Mouse (Mus musculus): Measurements from ENCODE around the gene Ezh1.

Gene Ezh1

DNA sequence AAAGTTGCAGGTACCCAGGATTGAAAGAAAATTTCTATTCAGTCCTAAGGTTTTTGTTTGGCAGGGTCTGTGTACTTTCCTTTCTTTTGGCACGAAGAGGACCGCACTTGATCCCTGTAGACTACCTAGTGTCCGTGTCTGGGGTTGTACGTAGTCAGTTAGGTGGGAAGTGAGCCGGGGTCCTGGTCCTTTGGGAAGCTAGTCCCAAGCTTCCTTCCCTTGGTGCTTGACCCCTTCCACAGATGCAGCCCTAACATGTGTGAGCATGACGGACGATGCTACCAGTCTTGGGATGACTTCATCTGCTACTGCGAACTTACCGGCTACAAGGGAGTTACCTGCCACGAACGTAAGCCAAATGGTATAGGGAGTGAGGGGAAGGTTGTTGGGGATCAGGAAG lies 44.3 kb downstream of the Ezh1 start:
- in situ Hi-C loops (cut with MseI, MboI): no loop called here

GRCm38 (mm10) chr11:101180846-101181740 lies 45.2 kb downstream of the Ezh1 start:
- in situ Hi-C loops (cut with MseI, MboI): no loop called here

DNA sequence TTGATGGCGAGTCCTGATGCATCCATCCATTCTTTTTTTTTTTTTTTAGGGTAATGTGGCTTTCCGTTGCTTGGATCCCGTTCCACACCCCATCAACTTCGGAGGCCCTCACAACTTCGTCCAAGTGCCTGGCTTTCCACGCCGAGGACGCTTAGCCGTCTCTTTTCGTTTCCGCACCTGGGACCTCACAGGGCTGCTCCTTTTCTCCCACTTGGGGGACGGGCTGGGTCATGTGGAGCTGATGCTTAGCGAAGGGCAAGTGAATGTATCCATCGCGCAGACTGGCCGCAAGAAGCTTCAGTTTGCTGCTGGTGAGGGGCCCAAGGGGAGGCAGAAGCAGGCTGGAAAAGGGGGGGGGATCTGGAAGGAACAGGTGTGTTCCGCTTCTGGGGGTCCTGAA lies 46.0 kb downstream of the Ezh1 start:
- in situ Hi-C loops (cut with MseI, MboI): no loop called here

- in situ Hi-C loops (cut with MseI, MboI): loop anchor here (5.0 kb wide), 1 partner anchor 47 kb away; no protein-coding TSS in a partner anchor
Measured at GRCm38 (mm10) chr11:101179306-101179705, 47.0 kb downstream of the Ezh1 start.

DNA sequence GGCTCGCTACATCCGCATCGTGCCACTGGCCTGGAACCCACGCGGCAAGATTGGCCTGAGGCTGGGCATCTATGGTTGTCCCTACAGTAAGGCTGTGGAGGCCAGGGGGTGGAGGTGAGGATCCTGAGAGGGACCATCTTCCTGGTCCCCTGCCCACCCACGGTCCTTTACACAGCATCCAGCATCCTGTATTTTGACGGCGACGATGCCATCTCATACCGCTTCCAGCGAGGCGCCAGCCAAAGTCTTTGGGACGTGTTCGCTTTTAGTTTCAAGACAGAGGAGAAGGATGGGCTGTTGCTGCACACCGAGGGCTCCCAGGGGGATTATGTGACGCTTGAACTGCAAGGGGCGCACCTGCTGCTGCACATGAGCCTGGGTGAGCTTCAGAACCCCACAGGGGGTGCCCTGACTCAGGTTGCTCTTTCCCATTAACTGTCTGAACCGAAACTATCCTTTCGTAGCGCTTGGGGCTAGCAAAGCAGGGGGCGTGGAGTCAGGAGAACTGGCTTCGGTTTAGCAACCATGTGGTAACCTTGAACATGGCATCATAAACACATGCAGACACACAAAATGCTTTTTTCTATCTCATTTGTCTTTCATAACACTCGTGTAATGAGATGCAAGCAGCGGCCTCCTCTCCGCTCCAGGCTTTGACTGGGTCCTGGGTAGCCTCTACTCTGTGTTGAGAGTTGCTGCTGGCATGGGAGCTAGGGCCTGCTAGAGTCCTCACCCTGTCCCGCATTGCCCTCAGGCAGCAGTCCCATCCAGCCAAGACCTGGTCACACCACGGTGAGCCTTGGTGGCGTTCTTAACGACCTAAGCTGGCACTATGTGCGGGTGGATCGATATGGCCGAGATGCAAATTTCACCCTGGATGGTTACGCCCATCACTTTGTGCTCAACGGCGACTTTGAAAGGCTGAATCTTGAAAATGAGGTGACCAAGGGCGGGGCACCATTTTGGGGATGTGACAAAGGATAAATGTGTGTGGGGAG lies 47.9 kb downstream of the Ezh1 start:
- in situ Hi-C loops (cut with MseI, MboI): loop anchor here (5.0 kb wide), 1 partner anchor 46 kb away; no protein-coding TSS in a partner anchor

GRCm38 (mm10) chr11:101176933-101177773 lies 49.1 kb downstream of the Ezh1 start:
- in situ Hi-C loops (cut with MseI, MboI): loop anchor here (5.0 kb wide), 1 partner anchor 45 kb away; no protein-coding TSS in a partner anchor

- in situ Hi-C loops (cut with MseI, MboI): loop anchor here (5.0 kb wide), 1 partner anchor 44 kb away; no protein-coding TSS in a partner anchor
Measured at GRCm38 (mm10) chr11:101176117-101176691, 50.1 kb downstream of the Ezh1 start.

GRCm38 (mm10) chr11:101175636-101176116 lies 50.6 kb downstream of the Ezh1 start:
- in situ Hi-C loops (cut with MseI, MboI): loop anchor here (5.0 kb wide), 1 partner anchor 43 kb away; no protein-coding TSS in a partner anchor

DNA sequence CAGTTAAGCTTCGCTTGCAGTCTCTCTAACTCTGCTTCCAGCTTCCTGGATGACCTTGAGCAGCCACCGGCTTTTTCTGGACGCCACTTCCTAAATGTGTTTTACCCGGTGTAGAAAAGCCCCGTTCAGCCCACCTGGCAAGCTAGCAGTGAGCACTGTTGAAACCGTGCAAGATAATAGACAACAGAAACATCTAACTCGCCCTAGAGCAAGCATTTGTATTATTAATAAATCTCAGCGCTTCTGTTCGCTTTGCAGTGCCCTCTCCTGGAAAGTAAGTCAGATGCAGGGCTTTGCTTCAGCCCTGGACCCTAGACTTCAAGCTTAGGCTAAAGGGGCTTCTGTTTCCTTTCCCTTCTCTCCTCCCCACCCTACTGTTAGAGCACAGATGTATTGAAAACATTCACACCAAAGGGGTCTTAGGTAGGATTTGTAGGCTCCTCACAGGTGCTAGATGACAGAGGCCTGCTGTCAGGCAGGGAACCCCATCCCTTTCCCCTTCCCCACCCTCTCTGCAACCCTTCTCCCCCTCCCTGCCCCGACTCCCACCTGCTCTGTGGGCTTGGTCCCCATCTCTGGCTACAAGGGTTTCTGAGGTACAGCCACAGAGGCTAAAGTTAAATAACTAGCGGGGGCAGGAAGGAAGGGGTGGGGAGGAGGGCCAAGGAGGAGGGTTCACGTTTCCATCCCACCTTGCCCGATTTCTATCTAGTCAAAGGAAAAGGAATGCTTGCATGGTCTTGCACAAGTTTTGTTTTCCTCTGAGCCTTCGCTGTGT lies 51.2 kb downstream of the Ezh1 start, which contains the start of gene Ccr10:
Gene Ccr10, minus strand, starts transcription at position 593 of the 778 bp plus-strand sequence.
- in situ Hi-C loops (cut with MseI, MboI): loop anchor here (5.0 kb wide), 1 partner anchor 43 kb away; no protein-coding TSS in a partner anchor

DNA sequence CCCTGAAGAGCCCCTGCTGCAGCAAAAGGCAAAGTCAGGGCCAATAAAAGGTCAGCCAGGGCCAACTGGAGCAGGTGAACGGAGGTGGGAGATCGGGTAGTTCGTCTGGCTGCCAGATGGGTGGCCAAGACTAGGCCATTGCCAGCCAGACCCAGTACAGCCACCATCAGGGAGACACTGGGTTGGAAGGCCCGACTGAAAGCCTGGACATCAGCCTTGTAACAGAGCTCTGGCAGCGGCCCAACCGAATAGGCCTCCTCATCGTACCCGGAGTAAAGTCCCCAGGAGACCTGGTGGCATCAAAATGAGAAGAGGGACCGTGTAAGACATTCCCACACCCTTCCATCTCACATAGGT lies 51.9 kb downstream of the Ezh1 start:
- in situ Hi-C loops (cut with MseI, MboI): no loop called here

DNA sequence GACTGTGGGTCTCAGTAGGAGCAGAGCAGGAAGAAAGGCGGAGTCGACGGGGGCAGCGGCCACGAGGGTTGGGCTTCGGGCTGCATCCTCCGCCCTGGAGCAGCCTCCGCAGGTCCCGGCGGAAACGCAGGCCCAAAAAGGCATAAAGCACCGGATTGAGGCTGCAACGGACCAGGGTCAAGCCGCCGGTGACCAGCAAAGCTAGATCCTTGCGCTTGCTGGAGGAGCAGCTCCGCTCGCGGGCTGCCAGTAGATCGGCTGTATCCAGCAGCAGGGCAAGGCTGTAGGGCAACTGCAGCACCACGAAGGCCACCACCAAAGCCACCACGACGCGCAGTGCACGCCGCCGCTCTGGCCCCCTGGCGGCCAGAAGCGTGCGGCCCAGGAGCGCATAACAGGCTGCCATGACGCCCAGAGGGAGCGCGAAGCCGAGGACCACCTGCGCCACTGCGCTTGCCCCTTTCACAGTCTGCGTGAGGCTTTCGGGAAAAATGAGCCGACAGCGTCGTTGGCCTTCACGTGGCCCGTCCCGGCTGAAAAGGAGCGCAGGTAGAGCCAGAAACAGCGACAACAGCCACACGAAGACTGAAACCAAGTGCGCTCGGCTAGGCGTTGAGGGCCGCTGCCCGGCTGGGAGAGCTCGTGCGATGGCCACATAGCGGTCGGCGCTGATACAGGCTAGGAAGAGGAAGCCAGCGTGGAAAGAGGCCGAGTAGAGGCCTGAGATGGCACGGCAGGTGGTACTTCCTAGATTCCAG lies 52.5 kb downstream of the Ezh1 start:
- in situ Hi-C loops (cut with MseI, MboI): no loop called here

- in situ Hi-C loops (cut with MseI, MboI): no loop called here
Measured at GRCm38 (mm10) chr11:101173112-101173511, 53.2 kb downstream of the Ezh1 start.

DNA sequence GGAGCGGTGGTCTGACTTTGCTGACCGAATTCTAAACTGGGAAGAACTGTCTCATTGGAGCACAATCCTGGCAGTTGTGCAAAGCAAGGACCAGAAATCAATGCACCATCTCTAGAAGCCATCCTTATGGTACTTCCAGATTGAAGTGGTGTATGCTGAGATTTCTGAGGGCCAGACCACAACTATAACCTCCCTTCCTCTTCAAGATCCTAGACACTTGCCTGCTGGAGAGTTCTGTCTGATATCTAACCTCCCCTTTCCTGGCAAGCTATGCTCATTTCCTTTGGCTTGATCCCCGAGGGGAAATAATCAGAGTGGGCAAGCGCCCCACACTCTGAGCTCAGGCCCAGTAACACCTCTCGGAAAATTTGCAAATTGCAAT lies 53.8 kb downstream of the Ezh1 start:
- in situ Hi-C loops (cut with MseI, MboI): no loop called here

DNA sequence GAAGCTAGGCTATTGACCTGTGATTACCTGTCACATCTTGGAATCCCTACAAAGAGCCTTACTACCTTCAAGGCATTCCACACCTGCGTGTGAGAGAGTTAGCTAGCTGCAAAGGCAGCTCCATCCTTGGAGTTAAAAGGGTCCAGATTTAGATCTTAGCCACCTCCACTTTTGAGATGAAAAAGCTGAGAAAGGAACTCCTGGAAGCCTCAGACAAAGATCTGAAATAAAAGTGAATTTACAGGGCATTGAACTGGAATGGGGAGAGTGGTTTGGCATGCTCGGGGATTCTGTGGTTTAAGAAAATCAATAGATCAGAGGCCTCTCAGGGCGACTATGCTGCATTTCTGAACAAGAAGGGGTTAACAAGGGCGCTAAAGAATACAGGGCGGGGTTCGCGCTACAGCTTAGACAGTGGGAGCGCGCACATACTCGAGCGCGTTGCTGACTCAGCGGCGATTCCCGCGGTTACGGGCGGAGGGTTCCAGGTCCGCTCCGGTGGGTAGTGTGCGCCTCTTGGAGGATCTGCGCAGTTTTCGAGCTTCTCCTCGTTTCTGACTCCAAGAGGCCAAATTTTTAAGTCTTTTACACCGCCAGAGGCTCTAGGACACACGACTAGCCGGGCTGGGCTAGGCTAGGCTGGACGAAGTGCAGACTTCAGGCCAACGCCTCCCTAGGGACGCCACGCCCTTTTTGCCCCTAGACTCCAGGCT lies 54.4 kb downstream of the Ezh1 start:
- in situ Hi-C loops (cut with MseI, MboI): no loop called here

- in situ Hi-C loops (cut with MseI, MboI): no loop called here
Measured at GRCm38 (mm10) chr11:101170811-101171610, 55.3 kb downstream of the Ezh1 start, which contains the start of gene Plekhh3. Gene Plekhh3 (minus strand): TSS chr11:101171351.

GRCm38 (mm10) chr11:101170354-101170810 lies 55.9 kb downstream of the Ezh1 start, which contains the start of gene Cntnap1:
Gene Cntnap1 (plus strand): TSS chr11:101170523.
- in situ Hi-C loops (cut with MseI, MboI): no loop called here

Measured in mouse trophoblast stem cell (cell line).